Mouse (Mus musculus): Measurements from ENCODE around the gene Ing2. TPM values are rescaled to one million over a fixed set of nuclear protein-coding genes. Genes with fewer than 3 reads are reported as not detected.
A peak's percentile ranks its signal among the peaks of the same experiment; 100 is the strongest.

Ing2 gene
- polyA plus RNA-seq, 1 experiment, result 16.6 TPM

DNA sequence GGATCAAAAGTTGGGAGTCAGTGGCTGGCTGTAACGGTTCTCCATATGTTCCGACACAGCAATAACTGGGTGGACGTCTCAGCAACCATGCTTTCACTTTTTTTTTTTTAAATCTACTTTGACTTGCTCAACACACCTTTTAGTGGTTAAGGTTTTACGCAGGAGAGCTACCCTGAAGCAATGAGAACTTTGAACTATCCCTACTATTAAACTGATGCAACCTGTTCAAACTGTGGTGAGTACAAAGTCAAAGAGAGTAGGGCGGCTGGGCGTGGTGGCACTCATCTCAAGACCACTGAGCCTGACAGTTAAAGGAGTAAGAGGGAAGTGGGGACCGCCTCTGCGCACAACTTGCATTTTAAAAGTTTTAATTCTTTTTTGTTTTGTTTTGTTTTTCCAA lies 31.4 kb upstream of the Ing2 start:
- TF ChIP-seq CTCF (IDR thresholded peaks at IDR 0.05; ENCODE audit: control insufficient read depth, insufficient read depth, insufficient replicate concordance, low read depth, low read length) (no peak), POLR2A (IDR thresholded peaks at IDR 0.05; ENCODE audit: control insufficient read depth, low read depth, low read length) (no peak)
- no peaks in the 10 kb centered on the region for H3K27me3 ChIP-seq (ENCODE audit: control insufficient read depth, insufficient read depth, low read length)
- H3K4me1 ChIP-seq (ENCODE audit: control insufficient read depth, insufficient read depth, low read length), result no peaks in the 10 kb centered on the region
- no peak overlapping the region for H3K4me3 ChIP-seq (ENCODE audit: control insufficient read depth, low read depth, low read length)
- H3K36me3 ChIP-seq (ENCODE audit: control insufficient read depth, insufficient read depth, low read length), result peaks cover 7% of the 10 kb centered on the region
- no peak overlapping the region for H3K27ac ChIP-seq (ENCODE audit: control insufficient read depth, insufficient read depth, low read depth, low read length)

DNA sequence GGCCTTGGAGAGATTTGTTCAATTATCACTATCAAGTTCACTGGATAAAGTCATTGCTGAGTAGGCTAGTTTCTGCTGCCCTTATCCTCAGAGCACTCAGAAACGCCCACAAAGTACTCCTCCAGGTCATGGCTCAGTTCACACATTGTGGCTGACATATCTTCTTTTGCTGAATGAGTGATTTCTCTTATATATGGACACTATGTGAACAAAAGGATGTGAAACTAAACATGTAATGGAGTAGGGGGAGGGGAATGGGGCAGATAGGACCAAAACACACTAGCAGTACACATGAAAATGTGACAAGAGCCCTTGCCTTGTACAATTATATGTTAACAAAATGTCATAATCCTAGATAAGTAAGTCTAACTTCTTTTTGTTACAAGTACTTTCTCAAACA lies 27.0 kb upstream of the Ing2 start:
- Histone ChIP-seq H3K4me1 (ENCODE audit: control insufficient read depth, insufficient read depth, low read length) (no peaks in the 10 kb centered on the region), H3K27me3 (ENCODE audit: control insufficient read depth, insufficient read depth, low read length) (no peaks in the 10 kb centered on the region), H3K4me3 (ENCODE audit: control insufficient read depth, low read depth, low read length) (no peak overlapping the region), H3K36me3 (ENCODE audit: control insufficient read depth, insufficient read depth, low read length) (no peaks in the 10 kb centered on the region), H3K27ac (ENCODE audit: control insufficient read depth, insufficient read depth, low read depth, low read length) (no peak overlapping the region)
- no peak for TF ChIP-seq CTCF (IDR thresholded peaks at IDR 0.05; ENCODE audit: control insufficient read depth, insufficient read depth, insufficient replicate concordance, low read depth, low read length)
- no peak for TF ChIP-seq POLR2A (IDR thresholded peaks at IDR 0.05; ENCODE audit: control insufficient read depth, low read depth, low read length)

DNA sequence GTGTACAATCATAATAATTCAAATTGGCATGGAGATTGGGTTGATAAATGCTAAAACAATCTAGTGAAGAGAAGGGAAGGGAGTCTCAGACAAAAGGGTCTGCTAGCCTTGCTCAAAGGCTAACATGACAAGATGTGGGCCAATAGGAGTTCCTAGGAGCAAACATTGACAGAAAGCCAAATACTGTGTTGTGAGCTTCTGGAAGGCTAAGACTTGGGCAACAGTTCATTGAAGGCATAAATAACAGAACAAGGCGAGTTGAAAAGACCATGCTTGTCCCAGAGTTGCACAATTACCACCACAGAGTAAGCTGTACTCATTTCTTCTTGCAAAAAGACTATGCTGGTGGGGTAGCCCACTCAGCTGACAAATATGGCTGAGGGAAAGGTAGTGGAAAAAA lies 22.3 kb upstream of the Ing2 start:
- Histone ChIP-seq H3K36me3 (ENCODE audit: control insufficient read depth, insufficient read depth, low read length) (no peaks in the 10 kb centered on the region), H3K27me3 (ENCODE audit: control insufficient read depth, insufficient read depth, low read length) (no peaks in the 10 kb centered on the region), H3K4me3 (ENCODE audit: control insufficient read depth, low read depth, low read length) (no peak overlapping the region), H3K27ac (ENCODE audit: control insufficient read depth, insufficient read depth, low read depth, low read length) (no peak overlapping the region), H3K4me1 (ENCODE audit: control insufficient read depth, insufficient read depth, low read length) (no peaks in the 10 kb centered on the region)
- TF ChIP-seq POLR2A (IDR thresholded peaks at IDR 0.05; ENCODE audit: control insufficient read depth, low read depth, low read length), result no peak
- TF ChIP-seq CTCF (IDR thresholded peaks at IDR 0.05; ENCODE audit: control insufficient read depth, insufficient read depth, insufficient replicate concordance, low read depth, low read length), result no peak

DNA sequence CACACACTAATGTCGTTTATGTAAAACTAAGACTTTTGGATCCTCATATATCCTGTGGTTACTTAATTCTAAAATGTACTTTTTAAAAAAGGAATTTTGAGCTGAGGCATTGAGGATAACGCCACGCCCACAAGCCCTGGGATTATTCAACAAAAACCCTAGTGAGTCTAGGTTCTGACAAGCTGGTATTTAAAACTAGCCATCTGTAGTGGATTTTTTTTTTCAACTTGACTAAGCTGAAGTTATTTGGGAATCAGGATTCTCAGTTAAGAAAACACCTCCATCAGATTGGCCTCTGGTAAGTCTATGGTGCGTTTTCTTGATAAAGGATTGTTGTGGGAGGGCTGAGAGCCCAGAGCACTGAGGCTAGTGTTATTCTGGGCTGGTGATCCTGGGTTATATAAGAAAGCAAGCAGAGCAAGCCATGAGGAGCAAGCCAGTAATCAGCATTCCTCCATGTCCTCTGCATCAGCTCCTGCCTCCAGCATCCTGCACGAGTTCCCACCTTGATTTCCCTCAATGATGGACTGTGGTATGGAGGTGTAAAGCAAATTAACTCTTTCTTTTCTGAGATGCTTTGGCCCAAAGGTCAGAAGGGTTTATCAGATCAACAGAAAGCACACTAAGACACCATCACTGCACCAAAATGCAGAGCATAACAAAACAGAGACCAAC lies 20.2 kb upstream of the Ing2 start:
- Histone ChIP-seq H3K27ac (ENCODE audit: control insufficient read depth, insufficient read depth, low read depth, low read length) (no peak overlapping the region), H3K4me3 (ENCODE audit: control insufficient read depth, low read depth, low read length) (no peak overlapping the region), H3K4me1 (ENCODE audit: control insufficient read depth, insufficient read depth, low read length) (peaks cover 9% of the 10 kb centered on the region), H3K36me3 (ENCODE audit: control insufficient read depth, insufficient read depth, low read length) (no peaks in the 10 kb centered on the region), H3K27me3 (ENCODE audit: control insufficient read depth, insufficient read depth, low read length) (no peaks in the 10 kb centered on the region)
- TF ChIP-seq CTCF (IDR thresholded peaks at IDR 0.05; ENCODE audit: control insufficient read depth, insufficient read depth, insufficient replicate concordance, low read depth, low read length), result no peak
- no peak for TF ChIP-seq POLR2A (IDR thresholded peaks at IDR 0.05; ENCODE audit: control insufficient read depth, low read depth, low read length)

DNA sequence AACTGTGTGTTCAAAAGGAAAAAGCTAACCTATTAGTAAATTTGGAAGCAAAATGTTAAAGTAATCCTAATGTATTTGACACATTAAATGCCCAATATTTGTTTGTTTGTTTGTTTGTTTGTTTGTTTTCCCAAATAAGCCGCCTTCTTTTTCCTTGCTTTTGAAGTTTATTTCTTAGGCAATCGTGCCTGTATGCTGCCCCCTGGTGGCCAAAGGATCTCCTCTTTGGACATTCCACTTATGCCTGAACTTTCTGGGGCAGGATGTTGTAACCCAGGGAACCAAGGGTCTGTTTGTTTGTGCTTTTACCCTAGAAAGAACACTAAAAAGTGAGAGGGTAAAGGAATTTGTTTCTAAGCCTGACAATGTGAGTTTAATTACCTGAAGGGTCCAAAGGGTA lies 17.8 kb upstream of the Ing2 start:
- Histone ChIP-seq H3K4me1 (ENCODE audit: control insufficient read depth, insufficient read depth, low read length) (peaks cover 11% of the 10 kb centered on the region), H3K4me3 (ENCODE audit: control insufficient read depth, low read depth, low read length) (no peak overlapping the region), H3K27me3 (ENCODE audit: control insufficient read depth, insufficient read depth, low read length) (no peaks in the 10 kb centered on the region), H3K27ac (ENCODE audit: control insufficient read depth, insufficient read depth, low read depth, low read length) (no peak overlapping the region), H3K36me3 (ENCODE audit: control insufficient read depth, insufficient read depth, low read length) (no peaks in the 10 kb centered on the region)
- TF ChIP-seq POLR2A (IDR thresholded peaks at IDR 0.05; ENCODE audit: control insufficient read depth, low read depth, low read length) (no peak), CTCF (IDR thresholded peaks at IDR 0.05; ENCODE audit: control insufficient read depth, insufficient read depth, insufficient replicate concordance, low read depth, low read length) (peak; percentile 20; the same call in 1 of the 2 replicates)

DNA sequence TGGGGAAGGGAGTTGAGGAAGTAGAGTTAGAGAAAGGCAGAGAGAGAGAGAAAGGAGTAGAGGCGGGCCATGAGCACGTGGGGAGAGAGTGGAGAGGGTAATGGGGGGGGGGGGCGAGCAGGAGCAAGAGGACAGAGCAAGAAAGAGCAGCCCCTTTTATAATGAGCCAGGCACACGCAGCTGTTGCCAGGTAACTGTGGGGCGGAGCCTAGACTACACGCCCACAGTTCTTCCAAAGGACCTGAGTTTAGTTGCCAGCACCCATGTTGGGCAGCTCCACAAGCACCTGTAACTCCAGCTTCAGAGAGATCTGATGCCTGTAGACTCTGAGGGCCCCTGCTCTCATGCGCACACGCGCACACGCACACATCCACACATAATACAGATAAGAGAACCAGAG lies 16.5 kb upstream of the Ing2 start:
- Histone ChIP-seq H3K4me1 (ENCODE audit: control insufficient read depth, insufficient read depth, low read length) (peaks cover 11% of the 10 kb centered on the region), H3K27ac (ENCODE audit: control insufficient read depth, insufficient read depth, low read depth, low read length) (no peak overlapping the region), H3K4me3 (ENCODE audit: control insufficient read depth, low read depth, low read length) (no peak overlapping the region), H3K27me3 (ENCODE audit: control insufficient read depth, insufficient read depth, low read length) (no peaks in the 10 kb centered on the region), H3K36me3 (ENCODE audit: control insufficient read depth, insufficient read depth, low read length) (no peaks in the 10 kb centered on the region)
- TF ChIP-seq POLR2A (IDR thresholded peaks at IDR 0.05; ENCODE audit: control insufficient read depth, low read depth, low read length) (no peak), CTCF (IDR thresholded peaks at IDR 0.05; ENCODE audit: control insufficient read depth, insufficient read depth, insufficient replicate concordance, low read depth, low read length) (no peak)

DNA sequence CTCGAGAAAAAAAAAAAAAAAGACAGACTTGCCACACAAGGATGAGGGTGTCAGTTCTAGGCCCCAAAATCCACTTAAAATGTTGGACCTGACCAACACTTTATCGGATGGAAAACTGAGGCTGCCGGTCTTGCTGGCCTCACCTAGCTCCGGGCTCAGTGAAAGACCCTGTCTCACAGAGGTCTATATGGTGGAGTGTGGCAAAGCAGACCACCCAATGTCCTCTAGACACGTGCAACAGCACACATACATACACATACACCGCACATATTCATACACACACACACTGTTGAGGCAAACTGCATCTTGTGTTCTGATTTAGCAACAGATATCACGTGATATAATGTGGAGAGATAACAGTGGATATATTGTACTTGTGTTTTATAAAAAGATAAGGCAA lies 15.9 kb upstream of the Ing2 start:
- Histone ChIP-seq H3K36me3 (ENCODE audit: control insufficient read depth, insufficient read depth, low read length) (no peaks in the 10 kb centered on the region), H3K4me1 (ENCODE audit: control insufficient read depth, insufficient read depth, low read length) (peaks cover 11% of the 10 kb centered on the region), H3K27ac (ENCODE audit: control insufficient read depth, insufficient read depth, low read depth, low read length) (no peak overlapping the region), H3K4me3 (ENCODE audit: control insufficient read depth, low read depth, low read length) (no peak overlapping the region; the same call in 1 of the 2 replicates), H3K27me3 (ENCODE audit: control insufficient read depth, insufficient read depth, low read length) (no peaks in the 10 kb centered on the region)
- TF ChIP-seq POLR2A (IDR thresholded peaks at IDR 0.05; ENCODE audit: control insufficient read depth, low read depth, low read length), result no peak
- TF ChIP-seq CTCF (IDR thresholded peaks at IDR 0.05; ENCODE audit: control insufficient read depth, insufficient read depth, insufficient replicate concordance, low read depth, low read length), result no peak
